Mouse (Mus musculus) frontal cortex, adult 2 months (tissue): Measurements from ENCODE around the gene Ssr1. TPM values are rescaled to one million over a fixed set of nuclear protein-coding genes. Genes with fewer than 3 reads are reported as not detected.

ENCODE experiments used
- DNase-seq, 2 experiments: peaks; one replicate each; pipeline ENCODE4 v3.0.0; 2022; ENCODE audit warnings: low spot score in 1 of 2; ENCODE audit errors: extremely low spot score in 1 of 2
- polyA plus RNA-seq: library from polyadenylated mRNA; depleted of rRNA; stranded (reverse); fragments of >200 nt; gene quantifications from 2 replicates; pipeline ENCODE4 v1.2.3, GENCODE M21; 2012

The Ssr1 gene
- polyA plus RNA-seq, 1 experiment: 31.9 TPM

GRCm38 (mm10) chr13:37954318-37954717 is 39.7 kb downstream of the Ssr1 start:
- DNase-seq: no peak

GRCm38 (mm10) chr13:37952981-37953380 is 41.0 kb downstream of the Ssr1 start:
- DNase-seq: no peak

GRCm38 (mm10) chr13:37946734-37947133 is 47.3 kb downstream of the Ssr1 start:
- DNase-seq: peak in 1 of 2 experiments; percentile 88

- no peak for DNase-seq
Observed at GRCm38 (mm10) chr13:37945392-37945791, 48.6 kb downstream of the Ssr1 start.

- peak in 1 of 2 experiments; percentile 46 for DNase-seq
Observed at GRCm38 (mm10) chr13:37944306-37944705, 49.7 kb downstream of the Ssr1 start.

GRCm38 (mm10) chr13:37943466-37943865 is 50.6 kb downstream of the Ssr1 start:
- DNase-seq: no peak

GRCm38 (mm10) chr13:37942887-37943331 is 51.1 kb downstream of the Ssr1 start:
- no peak for DNase-seq

- DNase-seq: no peak
Observed at GRCm38 (mm10) chr13:37941950-37942886, 51.8 kb downstream of the Ssr1 start.

- no peak for DNase-seq
Observed at GRCm38 (mm10) chr13:37941138-37941645, 52.8 kb downstream of the Ssr1 start.

GRCm38 (mm10) chr13:37940649-37941048 is 53.4 kb downstream of the Ssr1 start:
- no peak for DNase-seq

- no peak for DNase-seq
Observed at GRCm38 (mm10) chr13:37940167-37940566, 53.9 kb downstream of the Ssr1 start.

- no peak for DNase-seq
Observed at GRCm38 (mm10) chr13:37936351-37936750, 57.7 kb downstream of the Ssr1 start.

GRCm38 (mm10) chr13:37934920-37935319 is 59.1 kb downstream of the Ssr1 start:
- no peak for DNase-seq

- no peak for DNase-seq
Observed at GRCm38 (mm10) chr13:37934075-37934474, 59.9 kb downstream of the Ssr1 start.

GRCm38 (mm10) chr13:37931210-37931922 is 62.7 kb downstream of the Ssr1 start:
- no peak for DNase-seq

- DNase-seq: no peak
Observed at GRCm38 (mm10) chr13:37930621-37931020, 63.4 kb downstream of the Ssr1 start.

- no peak for DNase-seq
Observed at GRCm38 (mm10) chr13:37930091-37930490, 63.9 kb downstream of the Ssr1 start.

GRCm38 (mm10) chr13:37929532-37929931 is 64.5 kb downstream of the Ssr1 start:
- no peak for DNase-seq

GRCm38 (mm10) chr13:37926394-37926793 is 67.6 kb downstream of the Ssr1 start:
- DNase-seq: no peak

GRCm38 (mm10) chr13:37924461-37924948 is 69.5 kb downstream of the Ssr1 start:
- no peak for DNase-seq
